Mouse (Mus musculus) heart, postnatal 0 days (tissue): ENCODE results near the gene Ext2.

Experiments
- CTCF ChIP-seq: IDR thresholded peaks from 2 replicates; pipeline ENCODE4 v1.5.1; 2016; ENCODE audit warnings: antibody characterized with exemption, control low read depth, low read depth
- EP300 ChIP-seq: IDR thresholded peaks from 2 replicates; pipeline ENCODE4 v1.6.1; 2016; ENCODE audit warnings: antibody characterized with exemption, low read depth

DNA sequence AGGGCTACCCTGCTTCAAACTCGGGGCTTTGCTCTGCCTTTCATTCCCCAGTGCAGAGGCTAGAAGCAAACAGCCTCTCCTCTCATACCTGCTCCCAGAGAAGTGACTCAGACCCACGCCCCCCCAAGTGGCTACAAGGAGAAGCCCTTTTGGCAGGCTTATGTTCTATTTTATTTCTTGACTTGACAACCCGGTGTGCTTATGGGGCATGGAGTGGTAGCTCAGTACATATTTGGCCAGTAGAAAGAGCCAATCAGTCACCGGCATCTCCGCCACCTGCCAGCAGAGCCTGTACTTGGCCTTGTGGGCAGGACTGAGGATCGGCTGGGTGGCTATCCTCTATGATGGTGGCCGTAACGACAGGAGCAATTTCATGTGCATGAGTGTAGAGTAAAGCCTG, 85.2 kb downstream of the Ext2 start:
- TF ChIP-seq CTCF (no peak), EP300 (no peak)
